Mouse (Mus musculus): ENCODE measurements around the gene Asb2.

- no peak for TF ChIP-seq CTCF (IDR thresholded peaks at IDR 0.05; ENCODE audit: low read depth, low read length)
- TF ChIP-seq POLR2AphosphoS5 (IDR thresholded peaks at IDR 0.05; ENCODE audit: insufficient replicate concordance, low read depth, low read length): no peak
- TF ChIP-seq GATA1 (IDR thresholded peaks at IDR 0.05; ENCODE audit: borderline replicate concordance, low read length): no peak
Measured at GRCm38 (mm10) chr12:103296292-103296691, 59.5 kb downstream of the Asb2 start.

All from G1E (cell line).